Mouse (Mus musculus): ENCODE measurements around the gene Mertk. TPM values are rescaled to one million over a fixed set of nuclear protein-coding genes. Genes with fewer than 3 reads are reported as not detected.

Mertk gene
- polyA plus RNA-seq, 1 experiment from 2014 or later = 3.4 TPM

- H3K36me3 ChIP-seq = peaks cover 19% of the 10 kb centered on the region
- H3K4me1 ChIP-seq (replicated peaks) = no peaks in the 10 kb centered on the region
- 92% methylated on average over 1 of the region's 1 CpGs for WGBS (ENCODE audit: insufficient replicate concordance)
- no peaks in the 10 kb centered on the region for H3K27me3 ChIP-seq
- H3K4me2 ChIP-seq = no peak overlapping the region
- no peak overlapping the region for H3K9ac ChIP-seq
- H3K27ac ChIP-seq = no peak overlapping the region
- DNase-seq (no peak), ATAC-seq (ENCODE audit: low read depth) (no peak)
- no peaks in the 10 kb centered on the region for H3K9me3 ChIP-seq (replicated peaks)
- no peak overlapping the region for H3K4me3 ChIP-seq (replicated peaks)
Measured at GRCm38 (mm10) chr2:128827787-128828186, 129.0 kb downstream of the Mertk start.

GRCm38 (mm10) chr2:128832611-128833010 is 133.9 kb downstream of the Mertk start:
- Histone ChIP-seq H3K4me2 (no peak overlapping the region), H3K4me3 (replicated peaks) (no peak overlapping the region), H3K27ac (no peak overlapping the region), H3K36me3 (peaks cover 53% of the 10 kb centered on the region), H3K9ac (no peak overlapping the region), H3K9me3 (replicated peaks) (no peaks in the 10 kb centered on the region), H3K4me1 (replicated peaks) (no peaks in the 10 kb centered on the region), H3K27me3 (no peaks in the 10 kb centered on the region)
- ATAC-seq (ENCODE audit: low read depth) (no peak), DNase-seq (no peak)
- WGBS (ENCODE audit: insufficient replicate concordance) = 77% methylated on average over 3 of the region's 3 CpGs

- H3K36me3 ChIP-seq = peaks cover 56% of the 10 kb centered on the region
Measured at GRCm38 (mm10) chr2:128833035-128833434, 134.3 kb downstream of the Mertk start.

DNA sequence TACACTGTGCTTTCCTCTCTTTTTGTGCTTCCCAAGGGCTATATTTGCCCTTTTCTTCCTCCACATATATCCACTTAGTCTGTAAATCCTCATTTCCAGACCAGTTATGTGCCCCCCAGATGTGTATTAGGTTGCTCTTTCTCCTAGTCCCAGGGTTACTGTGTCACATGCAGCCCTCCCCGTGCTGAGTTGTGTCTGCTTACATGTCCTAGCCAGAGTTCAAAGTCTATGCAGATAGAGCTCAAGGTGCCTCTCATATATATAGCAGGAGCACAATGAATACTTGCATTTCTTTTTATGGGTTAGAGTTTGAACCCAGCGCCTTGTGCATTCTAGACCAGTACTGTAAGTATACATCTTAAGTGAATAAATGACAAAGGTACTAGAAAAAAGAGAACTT is 134.7 kb downstream of the Mertk start:
- Histone ChIP-seq H3K4me3 (replicated peaks) (no peak overlapping the region), H3K9ac (no peak overlapping the region), H3K36me3 (peaks cover 56% of the 10 kb centered on the region), H3K9me3 (replicated peaks) (no peaks in the 10 kb centered on the region), H3K27me3 (no peaks in the 10 kb centered on the region), H3K4me1 (replicated peaks) (no peaks in the 10 kb centered on the region), H3K4me2 (no peak overlapping the region), H3K27ac (no peak overlapping the region)
- WGBS (ENCODE audit: insufficient replicate concordance) = 85% methylated on average over 2 of the region's 2 CpGs
- DNase-seq (no peak), ATAC-seq (ENCODE audit: low read depth) (no peak)

More at GRCm38 (mm10) chr2:128833035-128833434, 134.3 kb downstream of the Mertk start:
- DNase-seq = no peak
- Histone ChIP-seq H3K9ac (no peak overlapping the region), H3K27me3 (no peaks in the 10 kb centered on the region), H3K27ac (no peak overlapping the region), H3K4me1 (replicated peaks) (no peaks in the 10 kb centered on the region), H3K4me3 (replicated peaks) (no peak overlapping the region), H3K9me3 (replicated peaks) (no peaks in the 10 kb centered on the region), H3K4me2 (no peak overlapping the region)
- ATAC-seq (ENCODE audit: low read depth) = no peak
- WGBS (ENCODE audit: insufficient replicate concordance) = 83% methylated on average over 2 of the region's 2 CpGs

- no peak overlapping the region for H3K9ac ChIP-seq
- H3K9me3 ChIP-seq (replicated peaks) = no peaks in the 10 kb centered on the region
Measured at GRCm38 (mm10) chr2:128837531-128837930, 138.8 kb downstream of the Mertk start.

DNA sequence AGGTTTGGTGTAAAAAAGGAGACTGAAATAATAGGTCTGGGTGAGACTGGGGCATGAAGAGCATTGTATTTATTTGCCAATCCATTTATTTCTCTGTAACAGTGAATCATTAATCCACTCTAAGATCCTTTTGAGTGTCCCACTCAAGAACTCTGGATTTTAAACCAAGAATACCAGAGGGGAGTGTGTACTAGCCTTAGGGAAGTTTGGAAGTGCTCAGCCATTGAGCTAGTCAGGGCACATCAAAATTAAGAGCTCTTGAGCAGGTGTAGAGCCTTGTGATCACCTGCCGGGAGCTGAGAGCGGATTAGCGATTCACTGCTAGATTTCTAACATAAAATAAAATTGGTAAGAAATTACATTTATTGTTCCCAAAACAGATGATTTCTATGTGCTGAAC is 139.9 kb downstream of the Mertk start:
- Histone ChIP-seq H3K27ac (no peak overlapping the region), H3K4me2 (no peak overlapping the region), H3K36me3 (peaks cover 50% of the 10 kb centered on the region), H3K4me1 (replicated peaks) (no peaks in the 10 kb centered on the region), H3K9ac (no peak overlapping the region), H3K27me3 (no peaks in the 10 kb centered on the region), H3K4me3 (replicated peaks) (no peak overlapping the region), H3K9me3 (replicated peaks) (no peaks in the 10 kb centered on the region)
- DNase-seq (no peak), ATAC-seq (ENCODE audit: low read depth) (no peak)
- 93% methylated on average over 3 of the region's 3 CpGs for WGBS (ENCODE audit: insufficient replicate concordance)

More at GRCm38 (mm10) chr2:128837531-128837930, 138.8 kb downstream of the Mertk start:
- H3K27ac ChIP-seq = no peak overlapping the region
- H3K4me3 ChIP-seq (replicated peaks) = no peak overlapping the region
- no peak for ATAC-seq (ENCODE audit: low read depth)
- no peak overlapping the region for H3K4me2 ChIP-seq
- no peaks in the 10 kb centered on the region for H3K27me3 ChIP-seq
- H3K36me3 ChIP-seq = peaks cover 48% of the 10 kb centered on the region
- no peak for DNase-seq
- 82% methylated on average over 8 of the region's 8 CpGs for WGBS (ENCODE audit: insufficient replicate concordance)
- H3K4me1 ChIP-seq (replicated peaks) = no peaks in the 10 kb centered on the region

DNA sequence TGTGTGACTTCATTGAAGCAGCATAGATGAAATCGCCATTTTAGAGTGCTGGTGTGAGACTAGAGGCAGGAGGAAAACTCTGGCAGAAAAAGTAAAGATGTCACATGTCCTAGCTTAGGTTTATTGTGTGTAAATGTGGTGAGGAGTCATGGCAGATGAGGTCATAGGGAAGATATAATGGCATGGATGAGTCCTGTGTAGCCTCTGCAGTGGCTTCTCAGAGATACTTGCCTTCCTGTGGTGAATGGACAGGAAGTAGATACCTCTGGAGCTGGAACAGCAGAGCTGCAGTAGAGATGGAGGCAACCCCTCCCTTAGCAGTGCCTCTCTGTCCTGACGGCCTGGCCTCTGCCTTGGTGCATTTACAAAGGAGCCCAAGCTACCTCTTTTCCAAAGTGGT is 140.7 kb downstream of the Mertk start:
- Histone ChIP-seq H3K4me1 (replicated peaks) (no peaks in the 10 kb centered on the region), H3K9ac (no peak overlapping the region), H3K4me2 (no peak overlapping the region), H3K9me3 (replicated peaks) (no peaks in the 10 kb centered on the region), H3K27me3 (no peaks in the 10 kb centered on the region), H3K4me3 (replicated peaks) (no peak overlapping the region), H3K36me3 (peaks cover 48% of the 10 kb centered on the region), H3K27ac (no peak overlapping the region)
- WGBS (ENCODE audit: insufficient replicate concordance) = 40% methylated on average over 2 of the region's 2 CpGs
- ATAC-seq (ENCODE audit: low read depth) = 0 out of 2 replicates have a peak, but pooled peaks have one; percentile 45
- no peak for DNase-seq

DNA sequence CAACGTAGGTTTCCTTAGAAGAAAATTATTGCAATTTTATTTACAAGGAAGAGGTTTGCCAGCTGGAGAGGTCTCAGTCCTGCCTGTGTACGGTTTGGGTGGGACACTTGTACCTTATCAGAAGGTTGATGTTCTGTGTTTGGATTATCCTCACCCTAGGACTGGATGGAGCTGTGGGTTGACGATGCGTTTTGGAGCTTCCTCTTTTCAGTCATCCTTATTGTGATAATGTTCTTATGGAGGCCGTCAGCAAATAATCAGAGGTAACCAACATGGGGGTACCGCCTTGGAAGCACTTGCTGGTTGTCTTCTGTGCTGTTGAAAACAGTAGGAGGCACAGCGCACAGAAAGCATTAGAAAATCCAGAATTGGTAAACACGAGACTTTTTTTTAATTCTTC is 143.7 kb downstream of the Mertk start:
- Histone ChIP-seq H3K9me3 (replicated peaks) (no peaks in the 10 kb centered on the region), H3K27me3 (no peaks in the 10 kb centered on the region), H3K36me3 (peaks cover 36% of the 10 kb centered on the region), H3K9ac (no peak overlapping the region), H3K27ac (no peak overlapping the region), H3K4me2 (no peak overlapping the region), H3K4me3 (replicated peaks) (no peak overlapping the region), H3K4me1 (replicated peaks) (no peaks in the 10 kb centered on the region)
- DNase-seq = no peak
- 48% methylated on average over 8 of the region's 8 CpGs for WGBS (ENCODE audit: insufficient replicate concordance)
- ATAC-seq (ENCODE audit: low read depth) = no peak

- H3K9me3 ChIP-seq (replicated peaks) = no peaks in the 10 kb centered on the region
- no peaks in the 10 kb centered on the region for H3K4me1 ChIP-seq (replicated peaks)
- no peak overlapping the region for H3K4me2 ChIP-seq
- ATAC-seq (ENCODE audit: low read depth) = no peak
- no peak overlapping the region for H3K27ac ChIP-seq
- no peaks in the 10 kb centered on the region for H3K27me3 ChIP-seq
- DNase-seq = no peak
- WGBS (ENCODE audit: insufficient replicate concordance) = 79% methylated on average over 2 of the region's 2 CpGs
- H3K9ac ChIP-seq = no peak overlapping the region
- peaks cover 33% of the 10 kb centered on the region for H3K36me3 ChIP-seq
- no peak overlapping the region for H3K4me3 ChIP-seq (replicated peaks)
Measured at GRCm38 (mm10) chr2:128850036-128850435, 151.3 kb downstream of the Mertk start.

Other genes starting within 250 kb of the Mertk start
- not detected in 2 replicates for gene Spdye4c, start 107.7 kb upstream of the Mertk start, polyA plus RNA-seq (2015; fragmentation: Nextera tagmentation; extraction: Ambion mirVana)
- 26.4 and 35.6 TPM in 2 replicates for gene Anapc1, start 11.6 kb upstream of the Mertk start, polyA plus RNA-seq (2015; fragmentation: Nextera tagmentation; extraction: Ambion mirVana)
- 8.4 and 10.0 TPM in 2 replicates for gene Tmem87b, start 119.2 kb downstream of the Mertk start, polyA plus RNA-seq (2015; fragmentation: Nextera tagmentation; extraction: Ambion mirVana)
- gene Fbln7, start 164.0 kb downstream of the Mertk start, polyA plus RNA-seq (2015; fragmentation: Nextera tagmentation; extraction: Ambion mirVana) = 0.45 and 0.54 TPM in 2 replicates
- gene Zc3h8, start 245.1 kb downstream of the Mertk start, polyA plus RNA-seq (2015; fragmentation: Nextera tagmentation; extraction: Ambion mirVana) = 4.2 and 4.5 TPM in 2 replicates